Mouse (Mus musculus) neural tube, embryonic 14.5 days (tissue): ENCODE measurements around the gene Stub1. TPM values are rescaled to one million over a fixed set of nuclear protein-coding genes. Genes with fewer than 3 reads are reported as not detected.

Source experiments
- ATAC-seq: fragments of 200-750 bp; cut with Nextera tagmentation; 2 replicates; pipeline ENCODE4 v1.8.0; 2017; ENCODE audit warnings: low read depth, mild to moderate bottlenecking, moderate TSS enrichment, moderate library complexity
- H3K27ac ChIP-seq: fragments of 300-500 bp; sonication (generic); 2 replicates; pipeline ENCODE4 v1.5.1; 2014; ENCODE audit warnings: low read depth, mild to moderate bottlenecking, control low read depth, low read length, moderate library complexity, mixed read lengths
- H3K27me3 ChIP-seq: fragments of 300-500 bp; sonication (generic); 2 replicates; pipeline ENCODE4 v1.6.1; 2014; ENCODE audit warnings: low read length; ENCODE audit not compliant: control insufficient read depth, insufficient read depth
- H3K36me3 ChIP-seq: fragments of 300-500 bp; sonication (generic); 2 replicates; pipeline ENCODE4 v1.6.1; 2014; ENCODE audit warnings: low read length, mixed read lengths; ENCODE audit not compliant: control insufficient read depth, insufficient read depth
- H3K4me1 ChIP-seq: fragments of 300-500 bp; sonication (generic); 2 replicates; pipeline ENCODE4 v1.6.1; 2014; ENCODE audit warnings: low read length; ENCODE audit not compliant: control insufficient read depth, insufficient read depth
- H3K4me2 ChIP-seq: fragments of 300-500 bp; sonication (generic); 2 replicates; pipeline ENCODE4 v1.6.1; 2014; ENCODE audit warnings: mild to moderate bottlenecking, low read depth, low read length, control low read depth
- H3K4me3 ChIP-seq: fragments of 300-500 bp; sonication (generic); 2 replicates; pipeline ENCODE4 v1.5.1; 2014; ENCODE audit warnings: low read depth, low read length, control low read depth, mixed read lengths
- H3K9ac ChIP-seq: fragments of 300-500 bp; sonication (generic); replicated peaks from 2 replicates; pipeline ENCODE4 v1.6.1; 2014; ENCODE audit warnings: low read depth, mild to moderate bottlenecking, control low read depth, low read length, mixed read lengths
- H3K9me3 ChIP-seq: fragments of 300-500 bp; sonication (generic); 2 replicates; pipeline ENCODE4 v1.6.1; 2016; ENCODE audit warnings: low read length; ENCODE audit not compliant: control insufficient read depth
- WGBS: fragments of 180-500 bp; shearing (Covaris S2); extraction: QIAGEN DNeasy Blood & Tissue Kit; methylation state at CpG from one replicate; pipeline ENCODE4 v1.1.7; 2014; 5-methylcytosine and 5-hydroxymethylcytosine counted together
- polyA plus RNA-seq: library from polyadenylated mRNA; unstranded; fragments of >200 nt; fragmentation: Nextera tagmentation; extraction: Ambion mirVana; gene quantifications from 2 replicates; pipeline ENCODE4 v1.2.1, GENCODE M21; 2014

Stub1 gene
- polyA plus RNA-seq, 1 experiment from 2014 or later: 351 TPM

- Histone ChIP-seq H3K27me3 (no peaks in the 10 kb centered on the region), H3K4me2 (no peak overlapping the region), H3K4me1 (peaks cover 28% of the 10 kb centered on the region)
Measured at GRCm38 (mm10) chr17:25806507-25806906, 26.7 kb downstream of the Stub1 start.

DNA sequence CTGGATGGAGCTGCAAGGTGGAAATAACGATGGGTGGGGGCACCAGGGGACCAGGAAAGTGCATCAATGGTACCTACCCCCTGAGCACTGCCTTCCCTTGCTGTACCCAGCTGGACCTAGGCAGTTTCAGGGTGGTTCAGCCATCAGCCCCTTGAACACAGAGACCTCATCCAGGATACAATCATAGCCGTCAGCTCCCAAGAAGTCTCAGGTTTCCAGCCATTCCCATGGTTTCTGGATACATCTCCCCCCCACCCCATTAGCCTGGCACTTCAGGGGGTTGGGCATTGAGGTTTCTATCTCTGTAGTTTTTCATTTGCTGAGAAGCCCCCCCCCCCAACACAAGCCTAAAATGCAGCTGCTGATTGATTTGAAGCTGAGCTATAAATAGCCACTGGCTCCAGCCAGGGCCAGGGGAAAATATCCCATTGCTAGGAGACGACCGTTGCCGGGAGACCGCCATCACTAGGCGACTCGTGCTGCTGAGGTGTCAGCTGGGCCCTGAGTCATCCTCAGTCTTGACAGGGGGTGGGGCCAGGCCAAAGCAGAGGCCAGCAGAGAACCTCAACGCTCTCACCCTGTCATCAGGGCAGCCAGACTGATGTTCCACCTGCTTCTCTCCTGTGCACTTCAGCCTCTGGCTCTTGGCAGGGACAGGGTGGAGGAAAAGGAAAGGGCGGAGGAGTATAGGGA lies 30.2 kb downstream of the Stub1 start:
- Histone ChIP-seq H3K9me3 (no peaks in the 10 kb centered on the region), H3K4me1 (peaks cover 13% of the 10 kb centered on the region), H3K9ac (peak overlapping the region; percentile 1; the same call in 1 of the 2 replicates), H3K27me3 (no peaks in the 10 kb centered on the region), H3K4me3 (no peak overlapping the region), H3K36me3 (no peaks in the 10 kb centered on the region), H3K27ac (peak overlapping the region; percentile 73), H3K4me2 (peak overlapping the region; percentile 19; the same call in 1 of the 2 replicates)
- ATAC-seq: peak; percentile 89
- 9% methylated on average over 10 of the region's 10 CpGs for WGBS

More at GRCm38 (mm10) chr17:25806507-25806906, 26.7 kb downstream of the Stub1 start:
- Histone ChIP-seq H3K9ac (no peak overlapping the region), H3K27ac (no peak overlapping the region), H3K4me3 (no peak overlapping the region), H3K9me3 (no peaks in the 10 kb centered on the region), H3K36me3 (no peaks in the 10 kb centered on the region)
- ATAC-seq: no peak
- 76% methylated on average over 4 of the region's 4 CpGs for WGBS

DNA sequence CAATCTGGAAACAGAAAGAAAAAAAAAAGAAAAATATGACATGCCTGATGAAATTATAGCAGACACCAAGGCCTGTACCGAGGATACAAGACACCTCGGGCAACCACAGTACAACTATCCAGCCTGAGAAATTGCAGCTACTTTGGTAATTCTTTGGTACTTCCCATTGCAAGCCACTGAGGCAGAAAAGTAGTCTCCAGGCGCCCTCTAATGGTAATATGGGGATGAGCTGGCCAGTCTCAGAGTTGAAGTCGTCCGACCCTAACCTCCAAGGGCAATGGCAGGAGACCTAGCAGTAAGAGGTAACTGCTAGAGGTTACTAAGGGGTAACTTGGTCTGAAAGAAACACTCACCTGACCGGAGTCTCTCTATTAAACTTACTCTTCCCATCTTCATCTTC lies 32.2 kb downstream of the Stub1 start:
- Histone ChIP-seq H3K9ac (no peak overlapping the region), H3K27me3 (no peaks in the 10 kb centered on the region), H3K4me2 (no peak overlapping the region), H3K4me3 (no peak overlapping the region), H3K9me3 (no peaks in the 10 kb centered on the region), H3K4me1 (peaks cover 22% of the 10 kb centered on the region), H3K36me3 (no peaks in the 10 kb centered on the region), H3K27ac (no peak overlapping the region)
- ATAC-seq: no peak
- whole genome bisulfite sequencing: 8% methylated on average over 6 of the region's 6 CpGs

DNA sequence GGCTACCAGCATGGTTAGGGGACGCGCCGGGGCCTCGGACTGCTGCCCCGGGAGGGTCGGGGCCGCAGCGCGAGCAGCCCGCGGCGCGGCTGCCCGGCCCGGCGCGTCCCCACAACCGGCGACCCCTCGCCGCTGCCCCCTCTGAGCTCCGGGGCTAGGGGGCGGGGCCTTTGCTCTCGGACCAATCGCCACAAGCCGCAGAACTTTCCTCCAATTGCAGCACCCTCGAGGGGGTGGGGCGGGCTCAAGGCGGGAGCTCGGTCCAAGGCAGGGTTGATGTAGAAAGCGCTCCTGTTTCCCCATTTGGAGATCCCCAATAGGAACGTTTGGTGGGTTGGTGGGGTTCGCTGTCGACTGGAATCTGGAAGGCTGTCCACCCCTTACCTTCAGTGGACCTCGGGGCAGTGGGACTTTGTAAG lies 36.2 kb downstream of the Stub1 start, which contains the start of gene Metrn:
Gene Metrn (minus strand): TSS at position 186 of the 419 bp plus-strand sequence.
- Histone ChIP-seq H3K4me3 (peak within 1 kb of the TSS; percentile 49), H3K27ac (peak within 1 kb of the TSS; percentile 50), H3K4me2 (peak within 1 kb of the TSS; percentile 69), H3K36me3 (no peaks in the 10 kb centered on the region), H3K9ac (peak within 1 kb of the TSS; percentile 44), H3K27me3 (no peaks in the 10 kb centered on the region), H3K9me3 (no peaks in the 10 kb centered on the region), H3K4me1 (peaks cover 22% of the 10 kb centered on the region)
- 0% methylated on average over 33 of the region's 35 CpGs for WGBS
- peak; percentile 75; the same call in 1 of the 2 replicates for ATAC-seq

DNA sequence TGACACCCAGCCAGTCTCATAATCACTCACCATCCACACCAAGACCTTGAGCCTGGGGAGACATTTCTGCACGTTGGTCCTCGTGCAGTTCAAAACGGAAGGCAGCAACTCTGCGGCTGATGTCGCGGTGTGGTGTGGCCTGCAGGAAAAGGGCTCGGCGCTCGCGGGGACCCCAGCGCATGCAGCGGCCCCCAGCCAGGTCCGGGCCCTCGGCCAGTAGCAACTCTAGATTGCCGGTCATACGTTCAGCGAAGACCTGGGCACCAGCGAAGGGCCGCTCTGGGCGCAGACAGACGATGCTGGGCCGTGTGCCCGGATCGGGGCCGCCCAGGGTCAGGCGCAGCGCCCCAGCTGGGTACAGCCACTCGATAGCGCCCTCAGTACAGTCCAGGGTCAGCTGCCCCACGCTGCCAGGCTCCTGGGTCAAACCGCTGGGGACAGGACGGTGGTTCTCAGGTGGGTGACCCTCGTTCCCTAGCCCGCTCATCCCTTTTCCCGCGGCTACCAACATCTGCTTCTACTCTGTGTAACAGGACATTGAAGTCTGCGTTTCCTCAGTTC lies 36.9 kb downstream of the Stub1 start:
- H3K4me3 ChIP-seq: peak overlapping the region; percentile 49
- H3K4me1 ChIP-seq: peaks cover 26% of the 10 kb centered on the region
- peak overlapping the region; percentile 44 for H3K9ac ChIP-seq
- H3K4me2 ChIP-seq: peak overlapping the region; percentile 69
- H3K36me3 ChIP-seq: no peaks in the 10 kb centered on the region
- no peak for ATAC-seq
- H3K9me3 ChIP-seq: no peaks in the 10 kb centered on the region
- H3K27ac ChIP-seq: peak overlapping the region; percentile 50
- under 1% methylated on average over 37 of the region's 37 CpGs for WGBS
- no peaks in the 10 kb centered on the region for H3K27me3 ChIP-seq

GRCm38 (mm10) chr17:25795609-25796092 lies 37.6 kb downstream of the Stub1 start, which contains the start of gene AC134908.4:
AC134908.4 (minus strand) TSS chr17:25795659.
- no peaks in the 10 kb centered on the region for H3K9me3 ChIP-seq
- 8% methylated on average over 6 of the region's 6 CpGs for WGBS
- H3K36me3 ChIP-seq: no peaks in the 10 kb centered on the region
- H3K27me3 ChIP-seq: no peaks in the 10 kb centered on the region
- peak; percentile 12; the same call in 1 of the 2 replicates for ATAC-seq
- peak within 1 kb of the TSS; percentile 49 for H3K4me3 ChIP-seq
- H3K4me2 ChIP-seq: peak within 1 kb of the TSS; percentile 69
- peak within 1 kb of the TSS; percentile 44 for H3K9ac ChIP-seq
- H3K4me1 ChIP-seq: peaks cover 32% of the 10 kb centered on the region
- peak within 1 kb of the TSS; percentile 57 for H3K27ac ChIP-seq

DNA sequence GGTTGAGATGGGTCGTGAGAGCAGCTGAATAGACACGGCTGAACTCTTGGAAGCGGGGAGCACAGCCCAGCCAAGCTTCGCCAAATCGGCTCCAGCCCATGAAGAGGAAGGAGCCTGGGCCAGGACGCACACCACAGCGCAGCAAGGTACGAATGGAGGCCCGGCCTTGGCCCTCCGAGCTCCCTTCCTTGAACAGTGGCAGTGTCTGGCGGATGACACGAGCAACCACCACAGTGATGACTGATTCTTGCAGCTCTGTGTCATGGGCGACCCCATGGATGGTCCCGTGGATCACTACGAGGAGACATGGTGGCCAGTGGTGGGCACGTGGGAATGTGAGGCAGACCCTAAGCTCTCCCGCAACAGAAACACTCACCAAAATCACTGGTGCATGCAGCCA lies 38.2 kb downstream of the Stub1 start:
- H3K4me2 ChIP-seq: peak overlapping the region; percentile 69
- WGBS: 42% methylated on average over 17 of the region's 17 CpGs
- H3K27me3 ChIP-seq: no peaks in the 10 kb centered on the region
- H3K4me1 ChIP-seq: peaks cover 34% of the 10 kb centered on the region
- no peak for ATAC-seq
- H3K36me3 ChIP-seq: no peaks in the 10 kb centered on the region
- peak overlapping the region; percentile 57 for H3K27ac ChIP-seq
- H3K4me3 ChIP-seq: peak overlapping the region; percentile 20
- 0 out of 2 replicates have a peak overlapping the region, but pooled peaks have one; percentile 44 for H3K9ac ChIP-seq
- no peaks in the 10 kb centered on the region for H3K9me3 ChIP-seq

DNA sequence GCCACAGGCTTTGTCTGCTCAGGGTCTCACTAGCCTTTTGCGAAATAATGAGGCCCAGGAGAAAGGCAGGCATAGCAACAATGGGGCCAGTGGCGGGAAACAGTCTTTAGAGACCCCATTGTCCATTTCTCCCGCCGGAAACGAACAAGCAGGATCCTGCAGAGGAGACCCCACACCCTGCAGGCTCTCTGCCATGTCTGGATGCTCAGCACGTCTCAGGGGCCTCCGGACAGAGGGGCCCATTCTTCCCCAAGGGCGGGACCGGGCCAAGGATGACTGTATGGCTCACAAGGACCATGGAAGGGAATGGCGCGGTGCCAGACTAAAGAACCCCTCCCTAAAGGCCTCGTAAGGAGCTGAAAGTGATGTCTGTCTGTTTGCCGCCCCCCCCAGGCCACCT lies 39.0 kb downstream of the Stub1 start:
- 17% methylated on average over 13 of the region's 13 CpGs for WGBS
- Histone ChIP-seq H3K36me3 (no peaks in the 10 kb centered on the region; the same call in 1 of the 2 replicates), H3K9me3 (no peaks in the 10 kb centered on the region), H3K4me1 (peaks cover 34% of the 10 kb centered on the region), H3K4me3 (no peak overlapping the region), H3K27ac (peak overlapping the region; percentile 17; the same call in 1 of the 2 replicates), H3K4me2 (peak overlapping the region; percentile 69; the same call in 1 of the 2 replicates), H3K27me3 (no peaks in the 10 kb centered on the region), H3K9ac (no peak overlapping the region)
- ATAC-seq: no peak

GRCm38 (mm10) chr17:25792615-25793014 lies 40.6 kb downstream of the Stub1 start, which contains the start of gene Fam173a:
Fam173a (minus strand) TSS chr17:25792901.
- H3K9me3 ChIP-seq: no peaks in the 10 kb centered on the region
- no peaks in the 10 kb centered on the region for H3K27me3 ChIP-seq
- peak within 1 kb of the TSS; percentile 78 for H3K9ac ChIP-seq
- H3K27ac ChIP-seq: peak within 1 kb of the TSS; percentile 91
- no peaks in the 10 kb centered on the region; the same call in 1 of the 2 replicates for H3K36me3 ChIP-seq
- peak; percentile 52 for ATAC-seq
- H3K4me2 ChIP-seq: peak within 1 kb of the TSS; percentile 77
- H3K4me3 ChIP-seq: peak within 1 kb of the TSS; percentile 75
- 0% methylated on average over 14 of the region's 14 CpGs for WGBS
- peaks cover 34% of the 10 kb centered on the region for H3K4me1 ChIP-seq
